Comparison of ENCODE assay signal across 8 mouse cellular contexts in genomic region chr5:138194755-138195345, GRCm38 (mm10). TPM values are rescaled to one million over a fixed set of nuclear protein-coding genes. Genes with fewer than 3 reads are reported as not detected.
DNase-seq lines count a peak whose midpoint lies in the region; ATAC-seq and TF ChIP-seq lines count a peak whose summit lies in the region.

No protein-coding gene starts in this region.

- H3K36me3 ChIP-seq in forebrain, embryonic 11.5 days (ENCODE audit: control insufficient read depth, insufficient read depth, low read length), result peaks cover 3% of the 10 kb centered on the region; the same call in 1 of the 2 replicates
- H3K36me3 ChIP-seq in hindbrain, embryonic 16.5 days (ENCODE audit: control insufficient read depth, insufficient read depth, low read length), result peaks cover 6% of the 10 kb centered on the region
- peaks cover 35% of the 10 kb centered on the region for H3K36me3 ChIP-seq in liver, embryonic 12.5 days
- no peaks in the 10 kb centered on the region for H3K36me3 ChIP-seq in myocyte (ENCODE audit: control insufficient read depth, insufficient read depth)

- no peaks in the 10 kb centered on the region for H3K79me2 ChIP-seq in myocyte (ENCODE audit: control insufficient read depth, insufficient read depth)

- 2% methylated on average over 29 of the region's 29 CpGs for WGBS in forebrain, embryonic 11.5 days
- WGBS in hindbrain, embryonic 16.5 days, result under 1% methylated on average over 29 of the region's 29 CpGs
- WGBS in liver, embryonic 12.5 days (ENCODE audit: insufficient replicate concordance), result 2% methylated on average over 29 of the region's 29 CpGs

- no peak for TF ChIP-seq CTCF in brain, embryonic 14.5 days (IDR thresholded peaks at IDR 0.05; ENCODE audit: borderline replicate concordance, extremely low read depth, insufficient read depth, insufficient read length)

- intact Hi-C loops in left cerebral cortex, postnatal 25 days (cut with DNase I), result no loop called here

- no peaks in the 10 kb centered on the region for H3K27me3 ChIP-seq in forebrain, embryonic 11.5 days (ENCODE audit: control insufficient read depth, insufficient read depth, low read length)
- H3K27me3 ChIP-seq in hindbrain, embryonic 16.5 days (replicated peaks; ENCODE audit: control insufficient read depth, insufficient read depth, low read length), result no peaks in the 10 kb centered on the region
- H3K27me3 ChIP-seq in liver, embryonic 12.5 days (replicated peaks), result no peaks in the 10 kb centered on the region
- H3K27me3 ChIP-seq in myocyte (ENCODE audit: control insufficient read depth, insufficient read depth, insufficient read length), result no peaks in the 10 kb centered on the region

- peak overlapping the region; percentile 99 for H3K4me2 ChIP-seq in forebrain, embryonic 11.5 days (ENCODE audit: low read depth, low read length, severe bottlenecking)
- peak overlapping the region; percentile 89 for H3K4me2 ChIP-seq in hindbrain, embryonic 16.5 days (ENCODE audit: low read length)
- peak overlapping the region; percentile 99 for H3K4me2 ChIP-seq in liver, embryonic 12.5 days
- H3K4me2 ChIP-seq in myocyte (ENCODE audit: low read depth), result peak overlapping the region; percentile 75

- H3K4me1 ChIP-seq in forebrain, embryonic 11.5 days (replicated peaks; ENCODE audit: control insufficient read depth, insufficient read depth, low read length), result no peaks in the 10 kb centered on the region
- peaks cover 14% of the 10 kb centered on the region for H3K4me1 ChIP-seq in hindbrain, embryonic 16.5 days (ENCODE audit: control insufficient read depth, insufficient read depth, low read depth, low read length)
- H3K4me1 ChIP-seq in liver, embryonic 12.5 days, result peaks cover 20% of the 10 kb centered on the region

- no peaks in the 10 kb centered on the region for H3K9me3 ChIP-seq in forebrain, embryonic 11.5 days (ENCODE audit: control insufficient read depth, low read length)
- no peaks in the 10 kb centered on the region for H3K9me3 ChIP-seq in hindbrain, embryonic 16.5 days (ENCODE audit: control insufficient read depth, low read length)
- H3K9me3 ChIP-seq in liver, embryonic 12.5 days (replicated peaks), result no peaks in the 10 kb centered on the region

- H3ac ChIP-seq in myocyte (ENCODE audit: control insufficient read depth, insufficient read length), result peak overlapping the region; percentile 81

- TF ChIP-seq POLR2A in brain, embryonic 14.5 days (IDR thresholded peaks at IDR 0.05; ENCODE audit: borderline replicate concordance, extremely low read depth, insufficient read depth, insufficient read length, poor library complexity, severe bottlenecking), result 0 out of 2 replicates have a peak, but pooled peaks have one; percentile 19
- no peak for TF ChIP-seq POLR2A in myocyte (IDR thresholded peaks at IDR 0.05; ENCODE audit: insufficient read length, low read depth)

- H3K27ac ChIP-seq in forebrain, embryonic 11.5 days (ENCODE audit: low read depth, low read length), result peak overlapping the region; percentile 72
- H3K27ac ChIP-seq in hindbrain, embryonic 16.5 days (ENCODE audit: low read depth, low read length), result peak overlapping the region; percentile 89
- H3K27ac ChIP-seq in liver, embryonic 12.5 days, result peak overlapping the region; percentile 80

- H3K4me3 ChIP-seq in forebrain, embryonic 11.5 days (ENCODE audit: low read depth, low read length), result peak overlapping the region; percentile 68
- H3K4me3 ChIP-seq in hindbrain, embryonic 16.5 days (ENCODE audit: low read length), result peak overlapping the region; percentile 63
- H3K4me3 ChIP-seq in liver, embryonic 12.5 days, result peak overlapping the region; percentile 78
- peak overlapping the region; percentile 50 for H3K4me3 ChIP-seq in myocyte

- peak; percentile 30 to 42 for DNase-seq in left cerebral cortex, postnatal 25 days (ENCODE audit: low spot score in 2 of 2)
- no peak for DNase-seq in left cerebral cortex, adult 8-10 months (ENCODE audit: low spot score in 2 of 2)
- DNase-seq in brain, embryonic 14.5 days (ENCODE audit: low read depth), result peak; percentile 64
- DNase-seq in forebrain, embryonic 11.5 days (ENCODE audit: low spot score), result peak; percentile 71
- DNase-seq in T-cell, adult 2 months (ENCODE audit: low spot score), result no peak

- peak; percentile 71 for ATAC-seq in forebrain, embryonic 11.5 days (replicated peaks; ENCODE audit: low FRiP score)
- ATAC-seq in hindbrain, embryonic 16.5 days, result peak; percentile 72
- ATAC-seq in liver, embryonic 12.5 days, result peak; percentile 58

- peak overlapping the region; percentile 90 for H3K9ac ChIP-seq in forebrain, embryonic 11.5 days (ENCODE audit: low read length)
- peak overlapping the region; percentile 90 for H3K9ac ChIP-seq in hindbrain, embryonic 16.5 days (ENCODE audit: low read depth, low read length)
- peak overlapping the region; percentile 89 for H3K9ac ChIP-seq in liver, embryonic 12.5 days

TF ChIP-seq in myocyte, 11 proteins besides CTCF, POLR2A, EP300 and RAD21:
- peak in 1 of 3 experiments; percentile 12 for TF ChIP-seq MYOG (IDR thresholded peaks at IDR 0.05; ENCODE audit: control insufficient read depth in 1 of 3, insufficient read depth in 1 of 3, insufficient read length in 2 of 3, low read depth in 2 of 3)
- no peak for TF ChIP-seq E2F4 (IDR thresholded peaks at IDR 0.05; ENCODE audit: insufficient read depth)
- no peak for TF ChIP-seq MAX (IDR thresholded peaks at IDR 0.05; ENCODE audit: low read depth)
- TF ChIP-seq USF1 (IDR thresholded peaks at IDR 0.05; ENCODE audit: low read depth), result no peak
- no peak for TF ChIP-seq MYOD1 (IDR thresholded peaks at IDR 0.05; ENCODE audit: control insufficient read depth in 1 of 3, insufficient read length in 2 of 3, low read depth in 2 of 3)
- no peak for TF ChIP-seq CEBPB (IDR thresholded peaks at IDR 0.05; ENCODE audit: insufficient read depth, poor library complexity, severe bottlenecking)
- no peak for TF ChIP-seq REST (IDR thresholded peaks at IDR 0.05; ENCODE audit: insufficient read depth, insufficient read length)
- no peak for TF ChIP-seq TCF3 (IDR thresholded peaks at IDR 0.05; ENCODE audit: insufficient read length, low read depth)

RNA-seq across cellular contexts. Expression of gene Mblac1, which starts 0.7 kb away (rescaled TPM):
- total RNA-seq in left cerebral cortex, postnatal 25 days (2021), result 10 to 100 TPM in 1 of 2 experiments, 1 to 10 TPM in 1; 8.9 to 10.3 TPM
- 1 to 10 TPM; 7.4 to 9.1 (median 8.5) TPM for total RNA-seq in left cerebral cortex, adult 8-10 months (2022)
- 10.3 and 11.8 TPM in 2 replicates for polyA plus RNA-seq in brain, embryonic 14.5 days (2012; rRNA removed)
- 9.0 and 10.9 TPM in 2 replicates for polyA plus RNA-seq in forebrain, embryonic 11.5 days (2014; fragmentation: Nextera tagmentation; extraction: Ambion mirVana)
- polyA plus RNA-seq in hindbrain, embryonic 16.5 days (2015; fragmentation: Nextera tagmentation; extraction: Ambion mirVana), result 12.8 and 14.5 TPM in 2 replicates
- 4.3 TPM in 2 replicates for polyA plus RNA-seq in liver, embryonic 12.5 days (2016; fragmentation: Nextera tagmentation; extraction: Ambion mirVana)
- polyA plus RNA-seq in myocyte (2012; fragmentation: generic; extraction: Trizol), result 2.5 TPM

RNA-seq across cellular contexts. Expression of gene Cnpy4, which starts 7.6 kb away (rescaled TPM):
- 10 to 100 TPM; 15.6 to 16.9 TPM for total RNA-seq in left cerebral cortex, postnatal 25 days (2021)
- 10 to 100 TPM; 11.7 to 14.7 (median 12.5) TPM for total RNA-seq in left cerebral cortex, adult 8-10 months (2022)
- polyA plus RNA-seq in brain, embryonic 14.5 days (2012; rRNA removed), result 20.6 and 22.7 TPM in 2 replicates
- polyA plus RNA-seq in forebrain, embryonic 11.5 days (2014; fragmentation: Nextera tagmentation; extraction: Ambion mirVana), result 49.8 and 56.6 TPM in 2 replicates
- 28.2 and 30.3 TPM in 2 replicates for polyA plus RNA-seq in hindbrain, embryonic 16.5 days (2015; fragmentation: Nextera tagmentation; extraction: Ambion mirVana)
- 20.3 and 21.3 TPM in 2 replicates for polyA plus RNA-seq in liver, embryonic 12.5 days (2016; fragmentation: Nextera tagmentation; extraction: Ambion mirVana)
- 11.5 TPM for polyA plus RNA-seq in myocyte (2012; fragmentation: generic; extraction: Trizol)

RNA-seq across cellular contexts. Expression of gene Taf6, which starts 7.6 kb away (rescaled TPM):
- total RNA-seq in left cerebral cortex, postnatal 25 days (2021), result 10 to 100 TPM; 39.3 to 42.0 TPM
- 10 to 100 TPM; 34.6 to 42.1 (median 38.8) TPM for total RNA-seq in left cerebral cortex, adult 8-10 months (2022)
- 89.7 and 128 TPM in 2 replicates for polyA plus RNA-seq in brain, embryonic 14.5 days (2012; rRNA removed)
- polyA plus RNA-seq in forebrain, embryonic 11.5 days (2014; fragmentation: Nextera tagmentation; extraction: Ambion mirVana), result 150 and 155 TPM in 2 replicates
- 64.7 and 75.2 TPM in 2 replicates for polyA plus RNA-seq in hindbrain, embryonic 16.5 days (2015; fragmentation: Nextera tagmentation; extraction: Ambion mirVana)
- polyA plus RNA-seq in liver, embryonic 12.5 days (2016; fragmentation: Nextera tagmentation; extraction: Ambion mirVana), result 58.0 and 58.2 TPM in 2 replicates
- polyA plus RNA-seq in myocyte (2012; fragmentation: generic; extraction: Trizol), result 47.1 TPM

RNA-seq across cellular contexts. Expression of gene Mcm7, which starts 22.6 kb away (rescaled TPM):
- 10 to 100 TPM; 11.7 to 13.7 TPM for total RNA-seq in left cerebral cortex, postnatal 25 days (2021)
- 10 to 100 TPM; 15.2 to 17.9 (median 15.9) TPM for total RNA-seq in left cerebral cortex, adult 8-10 months (2022)
- 111 and 146 TPM in 2 replicates for polyA plus RNA-seq in brain, embryonic 14.5 days (2012; rRNA removed)
- polyA plus RNA-seq in forebrain, embryonic 11.5 days (2014; fragmentation: Nextera tagmentation; extraction: Ambion mirVana), result 370 and 373 TPM in 2 replicates
- 68.0 and 80.4 TPM in 2 replicates for polyA plus RNA-seq in hindbrain, embryonic 16.5 days (2015; fragmentation: Nextera tagmentation; extraction: Ambion mirVana)
- 268 and 271 TPM in 2 replicates for polyA plus RNA-seq in liver, embryonic 12.5 days (2016; fragmentation: Nextera tagmentation; extraction: Ambion mirVana)
- 55.4 TPM for polyA plus RNA-seq in myocyte (2012; fragmentation: generic; extraction: Trizol)

RNA-seq across cellular contexts. Expression of gene Ap4m1, which starts 23.0 kb away (rescaled TPM):
- total RNA-seq in left cerebral cortex, postnatal 25 days (2021), result 10 to 100 TPM; 22.9 to 23.4 TPM
- 10 to 100 TPM; 21.6 to 28.1 (median 24.0) TPM for total RNA-seq in left cerebral cortex, adult 8-10 months (2022)
- 60.2 and 77.6 TPM in 2 replicates for polyA plus RNA-seq in brain, embryonic 14.5 days (2012; rRNA removed)
- polyA plus RNA-seq in forebrain, embryonic 11.5 days (2014; fragmentation: Nextera tagmentation; extraction: Ambion mirVana), result 24.0 and 24.1 TPM in 2 replicates
- 20.3 and 22.9 TPM in 2 replicates for polyA plus RNA-seq in hindbrain, embryonic 16.5 days (2015; fragmentation: Nextera tagmentation; extraction: Ambion mirVana)
- 7.9 and 8.3 TPM in 2 replicates for polyA plus RNA-seq in liver, embryonic 12.5 days (2016; fragmentation: Nextera tagmentation; extraction: Ambion mirVana)
- 10.4 TPM for polyA plus RNA-seq in myocyte (2012; fragmentation: generic; extraction: Trizol)

Comparison
In these comparisons a context has a peak if more than half of its experiments do, and no peak if none do; other contexts are left out.
1. DNase-seq: peak in left cerebral cortex, postnatal 25 days (2 of 2), brain, embryonic 14.5 days (single experiment) and forebrain, embryonic 11.5 days (single experiment); none in left cerebral cortex, adult 8-10 months (0 of 2) and T-cell, adult 2 months (single experiment).
2. Peak in every context shown above with its lines, with median percentiles within 50 percentile points of each other: ATAC-seq, H3K27ac ChIP-seq, H3K4me2 ChIP-seq, H3K4me3 ChIP-seq and H3K9ac ChIP-seq.